Mouse (Mus musculus): ENCODE data around the gene Cbln1.

GRCm38 (mm10) chr8:87421697-87422096 is 50.7 kb downstream of the Cbln1 start:
- TF ChIP-seq CTCF (IDR thresholded peaks at IDR 0.05; ENCODE audit: borderline replicate concordance, insufficient read depth, low read length) (no peak), POLR2A (IDR thresholded peaks at IDR 0.05; ENCODE audit: low read depth, low read length) (no peak)

Measured in embryonic fibroblast, embryonic 13.5 days (primary cell).